In the genomic region with DNA sequence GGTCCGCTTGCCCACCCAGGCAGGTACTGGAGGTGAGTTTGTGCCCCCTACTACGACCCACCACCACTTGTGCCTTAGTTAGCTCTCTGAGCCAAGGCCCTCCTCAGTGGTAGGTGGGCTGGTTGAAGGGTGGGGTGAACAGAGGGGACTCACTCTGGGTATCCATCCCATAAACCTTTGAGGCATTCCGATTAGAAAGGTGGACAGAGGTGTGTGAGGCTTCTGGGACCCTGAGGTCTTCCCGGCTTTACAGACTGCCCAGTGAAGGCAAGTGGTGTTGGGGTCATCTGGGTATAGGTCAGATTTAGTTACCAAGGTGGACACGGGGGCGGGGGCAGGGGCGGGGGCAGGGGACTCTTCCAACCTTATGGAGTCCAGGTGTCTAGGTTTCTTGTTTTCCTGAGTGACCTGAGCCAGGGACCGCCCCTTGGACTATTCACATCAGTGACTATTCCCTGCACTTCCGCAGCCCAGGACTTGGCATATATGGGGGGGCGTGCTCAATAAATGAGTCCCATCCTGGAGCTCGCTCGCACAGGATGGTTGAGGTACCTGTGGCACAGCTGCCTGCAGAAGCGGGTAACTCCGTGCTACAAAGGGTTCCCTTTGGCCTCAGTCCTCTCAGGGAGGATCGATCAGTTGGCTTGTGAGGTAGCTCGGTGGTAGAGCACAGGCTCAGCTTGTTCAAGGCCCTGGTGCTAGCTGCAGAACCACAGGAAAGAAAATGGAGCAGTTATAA, we compare ENCODE assay signal across 8 mouse cellular contexts. TPM values are rescaled to one million over a fixed set of nuclear protein-coding genes. Genes with fewer than 3 reads are reported as not detected.
DNase-seq lines count a peak whose midpoint lies in the region; ATAC-seq lines count a peak whose summit lies in the region.

No protein-coding gene starts in this region.

- no peaks in the 10 kb centered on the region for H3K9me3 ChIP-seq in embryonic facial prominence, embryonic 10.5 days
- no peaks in the 10 kb centered on the region for H3K9me3 ChIP-seq in intestine, embryonic 15.5 days
- H3K9me3 ChIP-seq in midbrain, embryonic 10.5 days (replicated peaks) = no peaks in the 10 kb centered on the region

- H3K4me3 ChIP-seq in embryonic facial prominence, embryonic 10.5 days = peak overlapping the region; percentile 90
- peak overlapping the region; percentile 80 for H3K4me3 ChIP-seq in intestine, embryonic 15.5 days (replicated peaks)
- peak overlapping the region; percentile 88 for H3K4me3 ChIP-seq in midbrain, embryonic 10.5 days

- H3K4me1 ChIP-seq in embryonic facial prominence, embryonic 10.5 days = peaks cover 79% of the 10 kb centered on the region
- peaks cover 68% of the 10 kb centered on the region for H3K4me1 ChIP-seq in intestine, embryonic 15.5 days (replicated peaks)
- H3K4me1 ChIP-seq in midbrain, embryonic 10.5 days = peaks cover 72% of the 10 kb centered on the region

- DNase-seq in heart, adult 11 months = peak; percentile 93
- no peak for DNase-seq in heart, adult 8-10 months (ENCODE audit: low spot score)
- peak; percentile 35 for DNase-seq in embryonic facial prominence, embryonic 10.5 days (ENCODE audit: low spot score)
- no peak for DNase-seq in midbrain, embryonic 10.5 days (ENCODE audit: low spot score)
- DNase-seq in gastrocnemius, postnatal 4 days (ENCODE audit: low spot score in 2 of 2) = no peak
- DNase-seq in adrenal gland, postnatal 25 days = no peak
- no peak for DNase-seq in cerebellum, postnatal 25 days

- peaks cover 32% of the 10 kb centered on the region for H3K36me3 ChIP-seq in embryonic facial prominence, embryonic 10.5 days (replicated peaks)
- H3K36me3 ChIP-seq in intestine, embryonic 15.5 days = no peaks in the 10 kb centered on the region
- H3K36me3 ChIP-seq in midbrain, embryonic 10.5 days = peaks cover 29% of the 10 kb centered on the region

- WGBS in embryonic facial prominence, embryonic 10.5 days = 58% methylated on average over 16 of the region's 16 CpGs
- WGBS in intestine, embryonic 15.5 days = 46% methylated on average over 16 of the region's 16 CpGs
- WGBS in midbrain, embryonic 10.5 days = 72% methylated on average over 16 of the region's 16 CpGs

- peak; percentile 22 for ATAC-seq in intestine, embryonic 15.5 days

- H3K9ac ChIP-seq in intestine, embryonic 15.5 days = peak overlapping the region; percentile 98

- H3K27ac ChIP-seq in embryonic facial prominence, embryonic 10.5 days (replicated peaks) = peak overlapping the region; percentile 99
- H3K27ac ChIP-seq in intestine, embryonic 15.5 days = peak overlapping the region; percentile 96
- H3K27ac ChIP-seq in midbrain, embryonic 10.5 days (replicated peaks) = peak overlapping the region; percentile 98

- H3K4me2 ChIP-seq in intestine, embryonic 15.5 days (replicated peaks) = peak overlapping the region; percentile 88

- H3K27me3 ChIP-seq in embryonic facial prominence, embryonic 10.5 days (replicated peaks; ENCODE audit: low read depth, poor library complexity, severe bottlenecking) = no peaks in the 10 kb centered on the region
- no peaks in the 10 kb centered on the region for H3K27me3 ChIP-seq in intestine, embryonic 15.5 days (replicated peaks)
- peaks cover 21% of the 10 kb centered on the region for H3K27me3 ChIP-seq in midbrain, embryonic 10.5 days (ENCODE audit: low read depth, poor library complexity, severe bottlenecking)

RNA-seq across cellular contexts. Expression of a gene that starts 6.8 kb away (rescaled TPM):
- 1 to 10 TPM; 3.2 to 4.9 (median 3.7) TPM for total RNA-seq in heart, adult 8-10 months (2022)
- 22.1 and 23.1 TPM in 2 replicates for polyA plus RNA-seq in embryonic facial prominence, embryonic 10.5 days (2016; fragmentation: Nextera tagmentation; extraction: Ambion mirVana)
- 18.1 and 19.4 TPM in 2 replicates for polyA plus RNA-seq in intestine, embryonic 15.5 days (2015; fragmentation: Nextera tagmentation; extraction: Ambion mirVana)
- polyA plus RNA-seq in midbrain, embryonic 10.5 days (2016; fragmentation: Nextera tagmentation; extraction: Ambion mirVana) = 16.1 and 19.3 TPM in 2 replicates
- 10 to 100 TPM; 13.3 to 13.6 TPM for total RNA-seq in gastrocnemius, postnatal 4 days (2021)
- total RNA-seq in adrenal gland, postnatal 25 days (2021) = 18.1 and 19.4 TPM in 2 replicates

RNA-seq across cellular contexts. Expression of a gene that starts 57.7 kb away (rescaled TPM):
- total RNA-seq in heart, adult 8-10 months (2022) = 10 to 100 TPM; 19.6 to 24.3 (median 22.9) TPM
- polyA plus RNA-seq in embryonic facial prominence, embryonic 10.5 days (2016; fragmentation: Nextera tagmentation; extraction: Ambion mirVana) = 61.1 and 66.5 TPM in 2 replicates
- 68.4 and 73.7 TPM in 2 replicates for polyA plus RNA-seq in intestine, embryonic 15.5 days (2015; fragmentation: Nextera tagmentation; extraction: Ambion mirVana)
- polyA plus RNA-seq in midbrain, embryonic 10.5 days (2016; fragmentation: Nextera tagmentation; extraction: Ambion mirVana) = 68.8 and 75.6 TPM in 2 replicates
- 10 to 100 TPM; 32.4 to 32.9 TPM for total RNA-seq in gastrocnemius, postnatal 4 days (2021)
- total RNA-seq in adrenal gland, postnatal 25 days (2021) = 32.3 and 34.6 TPM in 2 replicates

Comparison
In these comparisons a context has a peak if more than half of its experiments do, and no peak if none do; other contexts are left out.
1. DNase-seq: peak in heart, adult 11 months (single experiment) and embryonic facial prominence, embryonic 10.5 days (single experiment); none in heart, adult 8-10 months (single experiment), midbrain, embryonic 10.5 days (single experiment), gastrocnemius, postnatal 4 days (0 of 2), adrenal gland, postnatal 25 days (single experiment) and cerebellum, postnatal 25 days (0 of 2).
2. Peak in every context shown above with its lines, with median percentiles within 50 percentile points of each other: H3K27ac ChIP-seq and H3K4me3 ChIP-seq.